Mouse (Mus musculus): Measurements from ENCODE around the gene Ifrd2.

DNA sequence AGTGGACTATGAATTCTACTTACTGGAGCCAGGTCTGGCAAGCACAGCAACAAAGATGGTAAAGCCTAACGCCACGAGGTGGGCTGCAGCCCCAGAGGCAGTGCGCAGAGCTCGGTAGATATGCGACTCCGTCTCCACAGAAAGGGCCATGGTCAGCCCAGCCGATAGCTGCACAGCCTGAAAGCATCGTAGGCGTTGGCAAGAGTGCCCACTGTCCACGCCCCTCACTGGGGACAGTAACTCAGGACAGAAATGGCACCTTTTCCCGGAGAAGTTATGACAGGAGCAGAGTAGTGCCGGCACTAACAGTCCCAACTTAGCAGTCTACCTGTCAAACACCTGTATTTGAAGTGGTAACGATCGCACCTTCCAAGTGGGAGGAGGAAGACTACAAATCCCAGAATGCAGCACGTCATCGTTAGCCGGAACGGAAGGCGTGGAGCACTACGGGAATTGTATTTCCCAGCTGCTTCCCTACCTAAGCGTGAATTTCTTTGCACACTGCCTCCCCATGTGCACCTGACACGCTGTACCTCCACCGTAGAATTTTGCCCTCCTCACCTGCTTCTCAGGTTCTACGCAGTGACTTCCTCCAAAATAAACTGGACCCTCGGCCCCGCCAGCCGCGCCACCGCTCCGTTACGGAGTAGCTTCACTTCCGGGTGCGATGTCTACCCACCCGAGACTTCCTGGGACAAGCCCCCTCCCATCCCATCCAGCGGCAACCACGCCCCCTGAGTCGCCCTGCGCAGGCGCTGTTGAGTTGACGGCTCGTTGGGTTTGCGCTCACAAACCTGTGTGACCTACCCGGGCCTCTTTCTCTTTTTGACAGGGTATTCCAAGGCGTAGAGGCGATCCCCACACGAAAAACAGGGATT, 45.7 kb upstream of the Ifrd2 start, which contains the start of the genes Cyb561d2 and Nprl2:
- TF ChIP-seq CTCF (IDR thresholded peaks at IDR 0.05; ENCODE audit: extremely low read depth, insufficient read length, insufficient replicate concordance, low read depth, low read length) (no peak), POLR2A (IDR thresholded peaks at IDR 0.05; ENCODE audit: low read depth, low read length) (0 out of 2 replicates have a peak, but pooled peaks have one; percentile 10)

All from small intestine, adult 2 months (tissue).